Mouse (Mus musculus) cerebellum, adult 2 months (tissue): ENCODE data around the gene Nat10.

ENCODE experiments used
- CTCF ChIP-seq: fragments of 200-500 bp; IDR thresholded peaks from 2 replicates; pipeline ENCODE4 v1.5.1; 2011; ENCODE audit warnings: low read depth, mild to moderate bottlenecking, control low read depth, low read length, moderate library complexity, borderline replicate concordance; ENCODE audit not compliant: insufficient read depth
- POLR2A ChIP-seq: fragments of 200-500 bp; IDR thresholded peaks from 2 replicates; pipeline ENCODE4 v1.6.1; 2011; ENCODE audit warnings: low read length, control low read depth, borderline replicate concordance; ENCODE audit not compliant: insufficient read depth

- TF ChIP-seq POLR2A, result no peak
- TF ChIP-seq CTCF, result no peak
These were observed 66.1 kb downstream of the Nat10 start for GRCm38 (mm10) chr2:103694777-103695563.
